ENCODE assay signal across 25 mouse cellular contexts in the genomic region with DNA sequence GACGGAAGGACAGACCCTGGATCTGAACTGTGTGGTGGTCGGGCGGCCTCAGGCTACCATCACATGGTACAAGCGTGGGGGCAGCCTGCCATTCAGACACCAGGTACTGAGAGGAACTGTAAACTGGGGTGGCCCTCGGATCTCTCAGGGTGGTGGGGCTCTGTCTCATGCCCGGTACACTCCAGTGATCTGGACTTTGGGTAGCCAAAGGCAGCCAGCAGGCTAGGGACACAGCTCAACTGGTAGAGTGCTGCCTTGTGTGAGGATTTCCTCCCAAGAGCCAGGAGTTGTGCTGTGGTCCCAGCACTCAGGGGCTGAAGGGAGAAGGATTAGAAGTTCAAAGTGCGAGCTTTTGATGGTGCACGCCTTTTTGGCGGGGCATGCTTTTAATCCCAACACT. TPM values are rescaled to one million over a fixed set of nuclear protein-coding genes. Genes with fewer than 3 reads are reported as not detected.
"Had no signal": no experiment of that assay in that cellular context is flagged by ENCODE, and none has a peak within 500 bp of the region (broad histone marks: within the 10 kb centered on the region; RNA-seq: fewer than 3 reads in every experiment).

No protein-coding gene starts in this region.

- H3K36me3 ChIP-seq: forebrain, embryonic 15.5 days had no signal

- H3K27me3 ChIP-seq: forebrain, embryonic 15.5 days; heart, embryonic 13.5 days; heart, embryonic 15.5 days; hindbrain, embryonic 12.5 days; intestine, embryonic 15.5 days; limb, embryonic 13.5 days; limb, embryonic 15.5 days; liver, embryonic 12.5 days had no signal

- ATAC-seq: forebrain, embryonic 15.5 days; forebrain, postnatal 0 days; hindbrain, embryonic 16.5 days; inflammation-experienced regulatory T-cells, adult 6 months; intestine, embryonic 15.5 days; intestine, postnatal 0 days; liver, embryonic 12.5 days had no signal

- H3K9me3 ChIP-seq: forebrain, embryonic 15.5 days; heart, embryonic 13.5 days; heart, embryonic 15.5 days; hindbrain, embryonic 12.5 days; intestine, embryonic 15.5 days; limb, embryonic 15.5 days; liver, embryonic 12.5 days had no signal

- H3K4me2 ChIP-seq: forebrain, embryonic 15.5 days; heart, embryonic 11.5 days; heart, embryonic 13.5 days; heart, embryonic 15.5 days; hindbrain, embryonic 12.5 days; hindbrain, embryonic 14.5 days; intestine, embryonic 15.5 days; limb, embryonic 13.5 days; limb, embryonic 15.5 days; liver, embryonic 12.5 days had no signal

- H3K27ac ChIP-seq: forebrain, embryonic 15.5 days; heart, adult 2 months; heart, embryonic 13.5 days; heart, embryonic 15.5 days; hindbrain, embryonic 12.5 days; hindbrain, embryonic 14.5 days; intestine, embryonic 15.5 days; limb, embryonic 13.5 days; limb, embryonic 15.5 days; liver, embryonic 12.5 days; liver, embryonic 14.5 days had no signal

- H3K4me1 ChIP-seq: forebrain, embryonic 15.5 days; heart, embryonic 13.5 days; heart, embryonic 15.5 days; hindbrain, embryonic 12.5 days; intestine, embryonic 15.5 days; limb, embryonic 13.5 days; limb, embryonic 15.5 days; liver, embryonic 12.5 days had no signal

- H3K9ac ChIP-seq: forebrain, embryonic 15.5 days; forebrain, postnatal 0 days; heart, embryonic 13.5 days; heart, embryonic 15.5 days; hindbrain, embryonic 12.5 days; hindbrain, embryonic 14.5 days; intestine, embryonic 15.5 days; limb, embryonic 13.5 days; limb, embryonic 15.5 days; liver, embryonic 12.5 days; liver, embryonic 14.5 days had no signal

- H3K4me3 ChIP-seq: forebrain, embryonic 15.5 days; heart, adult 2 months; heart, embryonic 13.5 days; heart, embryonic 15.5 days; hindbrain, embryonic 12.5 days; intestine, embryonic 15.5 days; limb, embryonic 13.5 days; limb, embryonic 15.5 days; liver, embryonic 12.5 days had no signal

- DNase-seq: gastrocnemius, postnatal 14 days; gastrocnemius, postnatal 36 days; heart, adult 2 months; layer of hippocampus, postnatal 36 days had no signal

RNA-seq across cellular contexts. Expression of gene Ldlrad2, which starts 28.8 kb away (rescaled TPM):
- polyA plus RNA-seq: forebrain, postnatal 0 days; gonadal fat pad, adult 2 months; heart, adult 2 months; heart, embryonic 11.5 days; heart, embryonic 13.5 days; heart, postnatal 0 days; hindbrain, embryonic 12.5 days; hindbrain, embryonic 14.5 days; inflammation-experienced regulatory T-cells, adult 6 months; intestine, embryonic 15.5 days; intestine, postnatal 0 days; large intestine, adult 2 months; limb, embryonic 11.5 days; limb, embryonic 13.5 days; liver, adult 2 months; liver, embryonic 12.5 days; liver, embryonic 14.5 days; liver, embryonic 16.5 days had no signal
